Mouse (Mus musculus) adrenal gland, postnatal 10 days (tissue): ENCODE measurements at regions not wholly inside any gene's neighbourhood (a gene's known extent, or its start where the extent isn't known, plus 50 kb on each side); places are given as distances from the start of the nearest gene placed in this dataset.
A peak's percentile ranks its signal among the peaks of the same experiment; 100 is the strongest.

Experiments used
- DNase-seq: peaks from one replicate; pipeline ENCODE4 v3.0.0; 2021; ENCODE audit warnings: mixed read lengths

DNA sequence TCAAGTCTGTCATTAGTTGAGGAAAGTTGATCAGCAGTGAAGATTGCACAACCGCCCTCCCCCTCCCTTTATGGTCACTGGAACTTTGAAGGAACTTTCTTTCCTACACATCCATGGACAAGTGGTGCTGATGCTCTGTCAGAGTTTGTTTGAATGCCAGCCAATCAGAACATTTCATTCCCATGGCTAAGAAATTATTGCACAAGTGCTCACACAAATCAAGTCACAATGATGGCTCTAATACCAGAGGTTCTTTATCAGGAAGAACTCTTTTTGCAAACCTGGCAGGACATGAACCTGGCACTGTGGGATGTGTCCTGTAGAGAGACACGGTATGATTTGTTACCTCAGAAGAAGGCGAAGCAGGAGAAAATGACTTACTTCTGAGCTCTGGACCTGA, 54.3 kb upstream of the Spry2 start:
- DNase-seq = peak; percentile 12

DNA sequence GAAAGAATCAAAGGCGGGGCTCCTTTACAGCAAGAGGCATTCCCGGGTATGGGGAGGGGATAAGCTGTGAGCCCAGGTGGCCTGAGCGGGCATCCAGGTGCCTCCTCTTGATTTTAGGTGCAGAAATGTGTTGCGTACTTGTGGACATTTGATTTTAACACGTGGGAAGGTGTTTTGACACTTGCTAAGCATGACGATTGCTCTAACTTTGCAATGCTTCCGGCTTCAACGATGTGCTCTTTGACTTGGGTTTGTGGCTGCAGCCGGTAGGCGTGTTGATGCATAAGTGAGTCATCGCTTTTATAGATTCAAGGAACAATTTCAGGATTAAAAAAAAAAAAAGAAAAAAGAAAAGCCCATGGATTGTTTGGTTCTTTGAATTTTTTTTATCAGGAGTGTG, 58.5 kb upstream of the Spry2 start:
- peak; percentile 0 for DNase-seq

DNA sequence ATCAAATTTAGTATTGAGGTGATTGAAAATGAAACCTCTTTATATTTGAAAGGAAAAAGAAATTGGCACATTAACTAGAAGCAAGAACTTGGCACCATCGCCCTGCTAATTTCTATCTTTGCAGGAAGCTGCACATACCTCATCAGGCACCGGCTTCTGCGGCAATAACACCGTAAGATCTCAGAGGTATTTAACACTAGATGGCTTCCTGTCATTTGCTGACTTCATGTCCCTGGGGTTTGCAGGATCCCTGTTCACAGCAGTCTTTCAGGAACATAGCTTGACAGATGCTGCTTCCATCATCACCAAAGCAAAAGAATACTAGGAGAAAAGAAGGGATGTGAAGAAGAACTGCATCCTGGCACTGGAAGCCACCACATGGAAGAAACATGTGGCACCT, 60.2 kb upstream of the Spry2 start:
- no peak for DNase-seq

DNA sequence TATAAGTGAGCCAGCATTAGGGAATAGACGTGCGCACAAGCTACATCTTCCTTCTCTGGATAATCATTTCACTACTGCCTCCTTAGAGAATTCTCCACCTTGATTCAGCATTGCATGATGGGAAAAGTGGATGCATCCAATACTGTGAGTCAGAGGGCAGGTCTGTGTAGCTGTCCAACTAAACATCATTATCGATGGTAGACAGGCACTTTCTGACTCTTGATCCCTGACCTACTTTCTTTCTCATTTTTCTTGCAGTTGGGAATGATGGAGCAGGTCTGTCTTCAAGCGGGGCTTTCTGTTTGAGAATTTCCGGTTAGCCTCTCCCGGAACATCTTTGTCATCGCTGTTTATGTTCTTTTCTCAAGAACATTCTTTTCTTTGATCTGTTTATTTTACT, 61.4 kb upstream of the Spry2 start:
- no peak for DNase-seq

DNA sequence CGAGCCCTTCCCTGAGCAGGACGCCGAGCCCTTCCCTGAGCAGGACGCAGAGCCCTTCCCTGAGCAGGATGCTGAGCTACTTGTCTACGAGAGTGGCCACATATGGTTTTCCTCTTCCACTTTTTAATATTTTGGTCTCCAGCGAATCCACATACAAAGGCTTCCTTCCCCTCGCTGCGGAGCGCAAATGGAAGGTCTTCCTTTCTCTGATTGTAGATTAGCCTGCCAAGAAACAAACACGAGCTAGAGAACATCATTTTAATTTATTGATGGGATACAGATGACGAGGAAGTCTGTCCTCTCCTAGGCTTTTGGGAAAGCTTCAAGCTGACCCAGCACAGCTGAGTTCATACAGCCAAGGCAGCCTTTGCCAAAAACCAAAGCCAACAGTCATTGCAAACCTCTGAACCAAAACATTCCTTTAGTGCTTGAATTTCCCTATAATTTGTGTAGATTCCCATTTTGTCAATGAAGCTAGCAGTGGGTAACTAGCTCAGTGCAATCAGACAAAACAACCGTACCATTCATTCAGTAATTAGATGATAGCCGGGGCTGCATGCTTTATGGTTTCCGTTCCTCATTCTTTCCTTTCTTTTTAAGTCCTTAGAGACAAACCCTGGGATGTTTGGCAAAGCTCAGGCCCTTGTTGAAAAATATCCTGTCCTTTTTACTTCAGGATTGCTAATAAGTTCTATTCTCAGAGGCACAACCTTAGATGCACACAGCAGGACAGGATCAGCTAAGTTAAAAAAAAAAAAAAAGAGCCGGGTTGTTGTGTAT, 83.1 kb upstream of the Spry2 start:
- DNase-seq = peak; percentile 44

DNA sequence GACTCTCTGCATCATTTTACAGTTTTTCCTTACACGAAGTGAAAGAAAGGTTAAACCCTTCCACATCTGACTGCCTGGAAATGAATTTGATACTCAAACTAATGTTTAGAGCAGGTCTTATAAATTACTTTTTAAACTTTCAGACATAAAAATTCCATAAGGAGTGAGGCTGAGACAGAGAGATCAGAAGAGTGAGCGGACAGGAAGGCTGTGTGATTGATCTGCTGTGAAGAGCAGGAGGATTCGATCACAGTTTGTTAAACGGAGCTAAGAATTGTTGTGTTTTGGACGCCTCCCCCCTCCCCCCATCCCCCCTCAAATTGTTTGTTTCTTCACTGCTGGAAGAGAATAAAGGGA, 83.7 kb upstream of the Spry2 start:
- DNase-seq = no peak

DNA sequence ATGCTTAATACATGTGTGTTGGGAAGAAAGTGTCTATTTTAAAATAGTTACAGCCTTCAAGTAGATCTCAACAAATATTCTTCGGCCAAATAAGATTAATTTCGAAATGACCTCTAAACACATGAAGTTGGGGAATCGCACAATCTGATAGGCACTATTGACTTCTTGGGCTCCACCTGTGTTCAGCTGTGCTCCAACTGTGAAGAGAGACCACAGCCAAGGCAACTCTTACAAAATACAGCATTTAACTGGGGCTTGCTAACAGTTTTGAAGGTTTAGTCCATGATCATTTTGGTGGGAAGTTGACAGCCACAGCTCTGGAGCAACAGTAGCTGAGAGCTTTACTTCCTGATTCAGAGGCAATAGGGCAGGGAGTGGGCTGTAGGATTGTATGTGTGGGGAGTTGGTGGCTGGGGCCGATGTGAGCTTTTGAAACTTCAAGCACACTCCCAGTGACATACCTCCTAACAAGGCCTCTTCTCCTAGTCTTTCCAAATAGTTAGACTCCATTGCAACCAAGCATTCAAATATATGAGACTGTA, 90.8 kb upstream of the Spry2 start:
- no peak for DNase-seq

DNA sequence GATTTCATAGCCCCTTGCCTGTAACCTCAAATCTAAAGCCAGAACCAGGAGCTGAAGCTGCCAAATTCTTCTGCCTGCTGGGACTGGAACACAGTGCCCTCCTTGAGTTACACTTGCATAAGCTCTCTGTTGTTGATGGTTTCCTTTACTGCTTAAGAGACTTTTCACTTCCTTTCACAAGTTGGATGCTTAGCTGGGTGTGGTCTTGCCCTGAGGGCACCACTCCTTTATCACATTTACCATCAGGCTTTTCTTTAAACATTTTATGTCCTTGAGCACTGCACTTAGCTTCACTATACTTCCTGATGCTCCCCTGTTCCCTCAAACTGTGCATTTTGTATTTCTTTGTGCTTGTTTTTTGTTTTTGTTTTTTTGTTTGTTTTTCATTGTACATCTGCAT, 92.1 kb upstream of the Spry2 start:
- DNase-seq = no peak

DNA sequence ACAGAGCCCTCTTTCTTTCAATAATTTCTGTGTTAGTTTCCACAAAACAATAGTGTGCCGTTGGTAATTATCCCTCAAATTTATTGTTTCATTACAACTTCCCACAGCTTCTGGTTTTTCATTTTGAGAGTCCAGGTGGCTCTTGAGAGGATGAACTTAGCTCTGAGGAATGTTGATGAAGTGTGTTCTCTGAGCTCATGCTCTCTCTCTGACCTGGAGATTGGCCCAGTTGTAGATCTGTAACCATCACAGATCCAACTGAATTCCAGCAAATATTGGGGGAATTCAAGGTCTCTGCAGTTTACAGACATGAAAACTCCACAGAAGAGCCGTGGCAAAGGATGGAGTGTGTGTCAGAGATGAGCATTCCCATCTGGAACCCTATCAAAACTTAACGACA, 96.5 kb upstream of the Spry2 start:
- no peak for DNase-seq

DNA sequence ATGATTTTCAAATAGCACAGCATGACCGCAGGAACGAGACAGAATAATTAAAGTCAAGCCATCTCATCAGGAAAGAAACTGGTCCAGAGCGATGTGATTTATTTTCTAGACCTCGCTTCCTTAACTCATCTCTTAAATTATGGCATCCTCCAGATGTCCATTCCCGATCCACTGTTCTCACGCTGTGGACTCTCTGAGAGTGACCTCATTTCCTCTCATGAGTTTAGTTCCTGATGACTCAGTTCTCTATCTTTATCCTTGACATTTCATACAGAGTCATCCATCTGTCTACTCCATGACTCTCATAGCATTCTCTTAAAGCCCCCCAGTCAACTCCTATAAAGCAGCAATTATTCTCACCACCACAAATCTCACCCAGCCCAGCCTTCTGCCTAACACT, 103.2 kb upstream of the Spry2 start:
- DNase-seq = no peak

DNA sequence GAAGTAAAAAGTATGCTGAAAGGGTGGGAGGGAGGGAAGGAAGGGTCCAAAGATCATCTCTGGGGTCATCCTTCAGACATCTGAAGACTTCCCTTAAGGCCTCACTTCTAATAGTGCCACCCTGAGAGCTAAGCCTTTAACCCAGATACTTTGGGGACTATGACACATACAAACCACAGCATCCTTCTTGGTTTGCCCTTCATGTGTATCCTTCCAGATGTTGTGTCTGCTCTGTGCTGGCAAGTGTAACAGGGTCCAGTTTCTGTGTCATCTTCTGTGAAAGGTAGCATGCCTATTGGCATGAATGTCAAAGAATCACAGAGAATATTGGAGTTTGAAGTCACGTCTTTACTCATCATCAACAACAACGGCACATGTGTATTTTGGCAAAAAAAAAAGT, 98.2 kb upstream of the Trim52 start:
- DNase-seq = no peak

DNA sequence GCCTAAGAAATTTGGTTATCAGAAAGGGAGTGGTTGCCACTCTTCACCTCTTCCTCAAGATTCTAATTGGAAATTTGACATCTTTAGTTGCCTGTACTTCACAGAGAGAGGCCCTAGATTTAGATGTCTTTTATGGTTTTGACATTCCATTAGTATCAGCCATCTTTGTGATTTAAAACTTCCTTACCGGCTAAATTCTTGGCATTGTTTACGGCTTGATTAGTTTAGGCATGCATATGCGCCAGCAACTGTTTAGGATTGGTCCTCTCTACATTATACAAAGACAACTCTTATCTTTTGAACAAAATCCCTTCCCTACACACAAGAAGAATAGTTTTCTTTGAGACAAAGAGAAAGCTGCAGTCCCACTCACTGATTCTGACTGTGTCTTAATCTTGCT, 97.0 kb upstream of the Trim52 start:
- DNase-seq = no peak

DNA sequence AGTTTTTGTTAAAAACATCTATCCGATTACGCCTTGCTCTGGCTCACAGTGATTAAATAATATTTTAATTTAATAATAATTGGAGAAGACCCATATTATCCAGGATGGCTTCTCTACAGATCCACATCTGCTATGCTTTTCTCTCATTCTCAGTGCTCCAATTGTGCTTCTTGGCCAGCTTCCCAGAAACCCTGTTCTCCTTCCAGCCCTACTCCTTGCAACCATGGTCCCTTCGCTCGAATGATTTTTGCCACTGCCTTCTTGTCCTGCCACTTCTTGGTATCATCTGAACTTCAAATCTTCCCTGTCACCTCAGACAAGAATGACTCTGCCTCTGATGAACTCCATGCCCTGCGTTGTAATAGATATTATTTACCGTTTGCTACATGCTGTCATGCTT, 95.0 kb upstream of the Trim52 start:
- DNase-seq = peak; percentile 25

DNA sequence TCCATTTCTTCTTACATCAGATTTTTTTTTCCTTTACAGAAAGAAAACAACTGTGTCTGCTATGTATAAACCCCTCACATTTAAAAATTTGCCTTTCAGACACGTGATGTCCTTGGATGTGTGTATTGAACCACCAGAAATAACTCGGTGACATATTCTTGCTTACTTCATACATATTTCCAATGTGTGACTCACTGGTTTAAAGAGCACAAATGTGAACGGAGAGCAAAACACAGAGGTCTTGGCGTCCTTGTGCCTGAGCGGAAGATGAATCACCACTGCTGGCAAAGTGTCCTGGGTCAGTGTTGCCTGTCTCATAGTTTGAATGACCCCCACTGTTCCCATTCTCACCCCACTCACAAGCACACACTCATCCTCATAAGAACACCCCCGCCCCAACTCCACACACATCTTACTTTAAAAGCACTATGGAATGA, 94.0 kb upstream of the Trim52 start:
- peak; percentile 79 for DNase-seq

DNA sequence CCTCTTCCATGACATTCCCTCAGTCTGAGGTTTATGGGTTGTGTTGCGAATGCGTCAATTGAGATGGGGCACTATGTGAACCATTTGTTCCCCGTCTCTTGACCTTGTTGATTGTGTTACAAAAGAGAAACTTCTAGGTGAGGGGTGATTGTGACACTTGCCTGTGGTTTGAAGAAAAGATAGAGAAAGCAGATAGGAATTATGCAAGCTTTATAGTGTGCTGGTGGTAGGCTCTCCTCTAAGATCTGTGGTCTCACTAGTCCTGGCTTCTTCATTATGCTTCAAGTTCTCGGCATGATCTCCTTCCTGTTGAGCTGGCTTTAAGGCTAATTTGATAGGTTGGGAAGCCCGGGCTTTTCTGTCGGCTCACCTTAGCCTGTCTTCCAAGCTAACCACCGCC, 83.2 kb upstream of the Trim52 start:
- no peak for DNase-seq

DNA sequence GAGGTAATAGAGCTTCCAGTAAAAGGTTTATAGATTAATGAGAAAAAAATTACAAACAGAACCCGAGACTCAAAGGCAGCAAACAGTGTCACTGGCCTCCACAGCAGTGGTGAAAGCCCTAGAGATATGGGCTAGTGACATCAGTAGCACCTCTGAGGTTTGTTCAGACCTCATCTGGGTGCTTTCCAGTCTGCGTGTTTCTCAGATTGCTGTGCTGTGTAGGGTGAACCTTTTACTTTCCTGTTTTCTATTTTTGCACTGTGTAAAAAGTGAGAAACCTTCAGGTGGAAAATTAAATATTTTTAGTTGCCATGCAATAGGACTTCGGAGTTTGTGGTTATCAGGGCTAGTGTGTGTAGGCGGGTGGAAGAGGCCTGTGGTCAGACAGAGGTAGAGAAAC, 79.2 kb upstream of the Trim52 start:
- no peak for DNase-seq

DNA sequence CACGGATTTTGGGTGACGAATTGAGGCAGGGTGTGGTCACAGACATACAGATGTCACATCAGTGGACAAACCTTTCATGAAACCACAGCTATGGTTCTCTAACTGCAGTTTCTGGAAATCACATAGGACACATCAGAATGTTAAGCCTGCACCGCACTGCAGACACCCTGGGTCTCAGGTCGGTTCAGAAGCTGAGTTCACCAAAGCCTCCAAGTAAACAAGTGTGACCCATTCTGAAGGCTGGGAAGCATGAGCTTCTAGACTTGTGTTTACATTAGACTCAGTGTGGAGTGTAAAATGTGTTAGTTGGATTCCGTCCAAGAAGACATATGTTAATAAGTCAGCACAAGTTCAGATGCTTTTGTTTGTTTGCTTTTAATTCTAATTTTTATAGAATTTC, 78.3 kb upstream of the Trim52 start:
- no peak for DNase-seq

DNA sequence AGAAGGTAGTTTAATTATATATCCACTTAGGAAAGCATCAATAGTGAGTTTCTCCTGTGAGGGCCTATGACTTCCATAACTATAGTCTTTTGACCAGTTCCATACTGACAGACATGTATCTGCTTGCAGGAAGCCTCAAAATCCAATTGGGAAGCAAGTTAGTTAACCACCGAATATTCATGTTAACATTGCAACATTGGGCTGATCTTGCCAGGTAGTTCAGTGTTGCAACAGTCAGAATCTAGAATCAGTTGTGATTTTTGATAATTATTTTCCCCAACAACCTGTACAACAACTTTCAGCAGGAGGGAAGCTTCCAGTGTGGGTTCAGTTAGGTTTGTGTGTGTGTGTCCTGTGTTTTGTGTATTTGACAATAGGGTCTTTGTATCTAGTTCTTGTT, 74.9 kb upstream of the Trim52 start:
- DNase-seq = no peak

DNA sequence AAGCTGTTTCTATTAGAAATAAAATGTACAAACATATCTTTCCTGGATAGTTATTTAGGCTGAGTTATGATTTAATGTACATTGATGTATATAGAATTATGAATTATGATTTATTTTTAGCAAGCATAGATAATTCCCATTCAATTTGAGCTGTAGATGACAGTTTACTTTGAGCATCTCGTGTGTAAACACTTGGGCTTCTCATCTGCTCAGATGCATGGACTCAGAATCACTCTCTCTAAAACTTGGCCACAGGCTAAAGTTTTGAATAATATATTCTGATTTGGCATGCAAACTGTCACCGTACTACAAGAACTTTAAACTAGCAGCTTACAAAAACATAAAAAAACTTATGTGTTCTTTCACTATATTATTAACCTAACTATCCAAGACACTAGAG, 72.2 kb upstream of the Trim52 start:
- no peak for DNase-seq

DNA sequence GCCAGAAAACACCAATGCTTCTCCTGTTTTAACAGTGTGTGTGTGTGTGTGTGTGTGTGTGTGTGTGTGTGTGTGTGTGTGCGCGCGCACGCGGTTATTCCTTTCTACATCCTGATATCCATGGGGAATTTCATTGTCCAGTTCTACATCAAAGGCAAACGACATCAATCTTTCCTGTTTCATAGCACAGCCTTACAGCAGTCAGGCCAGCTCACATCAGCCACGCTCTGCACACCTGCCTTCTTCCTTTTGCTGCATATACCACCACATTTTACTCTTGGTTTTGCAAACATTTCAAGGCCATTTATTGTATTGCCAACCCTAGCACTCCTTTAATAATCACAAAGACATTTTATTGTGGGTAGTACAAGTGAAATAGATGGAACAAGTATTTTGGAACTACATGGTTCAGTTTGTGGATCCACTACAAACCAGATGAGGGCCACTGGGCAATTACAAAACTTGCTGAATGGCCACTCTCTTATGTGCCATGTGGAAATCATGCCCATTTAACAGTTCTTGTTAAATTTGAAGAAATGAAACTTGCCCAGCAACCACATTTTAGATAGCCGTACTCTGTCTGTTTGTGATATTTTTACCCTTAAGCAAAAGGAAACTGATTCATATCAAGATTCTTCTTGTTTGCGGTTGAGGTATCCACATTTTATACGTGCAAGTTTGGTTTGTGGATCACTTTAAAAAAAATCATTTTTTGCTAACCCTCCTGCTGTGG, 70.9 kb upstream of the Trim52 start:
- DNase-seq = no peak

DNA sequence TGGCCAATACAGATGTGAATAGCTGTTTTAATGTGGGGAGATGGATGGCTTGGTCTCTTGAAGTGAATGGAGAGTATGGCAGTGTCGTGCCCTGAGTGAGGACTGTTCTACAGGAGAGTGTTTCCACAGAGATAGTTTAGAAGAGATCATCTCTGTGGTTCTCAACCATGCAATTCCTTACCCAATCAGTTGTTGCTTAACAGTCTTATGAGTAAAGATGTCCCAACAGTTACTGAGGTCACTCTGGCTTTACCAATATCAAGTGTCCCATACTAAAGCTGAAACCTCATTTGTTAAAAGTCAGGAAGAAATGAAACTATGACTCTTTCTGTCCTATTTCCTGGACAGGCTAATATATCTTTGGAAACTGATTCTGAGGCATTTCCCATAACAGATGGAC, 61.7 kb upstream of the Trim52 start:
- DNase-seq = no peak

DNA sequence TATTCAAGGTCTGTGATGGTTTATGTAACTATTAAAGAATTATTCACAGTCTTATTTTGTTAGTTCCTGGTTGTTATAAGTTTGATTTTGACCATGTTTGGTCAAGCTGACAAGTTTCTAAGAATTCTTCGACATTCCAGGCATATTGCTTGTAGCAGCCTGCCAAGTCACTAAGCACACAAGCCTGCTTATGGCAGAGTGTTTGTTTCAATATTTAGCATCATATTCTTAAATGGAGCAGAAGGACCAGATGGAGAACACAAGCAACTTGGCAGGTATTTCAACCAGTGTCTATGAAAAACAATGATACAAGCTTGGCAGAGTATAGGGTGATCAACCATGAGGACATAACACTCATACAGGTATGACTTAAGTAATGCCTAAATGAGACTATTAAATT, 55.8 kb upstream of the Trim52 start:
- no peak for DNase-seq

DNA sequence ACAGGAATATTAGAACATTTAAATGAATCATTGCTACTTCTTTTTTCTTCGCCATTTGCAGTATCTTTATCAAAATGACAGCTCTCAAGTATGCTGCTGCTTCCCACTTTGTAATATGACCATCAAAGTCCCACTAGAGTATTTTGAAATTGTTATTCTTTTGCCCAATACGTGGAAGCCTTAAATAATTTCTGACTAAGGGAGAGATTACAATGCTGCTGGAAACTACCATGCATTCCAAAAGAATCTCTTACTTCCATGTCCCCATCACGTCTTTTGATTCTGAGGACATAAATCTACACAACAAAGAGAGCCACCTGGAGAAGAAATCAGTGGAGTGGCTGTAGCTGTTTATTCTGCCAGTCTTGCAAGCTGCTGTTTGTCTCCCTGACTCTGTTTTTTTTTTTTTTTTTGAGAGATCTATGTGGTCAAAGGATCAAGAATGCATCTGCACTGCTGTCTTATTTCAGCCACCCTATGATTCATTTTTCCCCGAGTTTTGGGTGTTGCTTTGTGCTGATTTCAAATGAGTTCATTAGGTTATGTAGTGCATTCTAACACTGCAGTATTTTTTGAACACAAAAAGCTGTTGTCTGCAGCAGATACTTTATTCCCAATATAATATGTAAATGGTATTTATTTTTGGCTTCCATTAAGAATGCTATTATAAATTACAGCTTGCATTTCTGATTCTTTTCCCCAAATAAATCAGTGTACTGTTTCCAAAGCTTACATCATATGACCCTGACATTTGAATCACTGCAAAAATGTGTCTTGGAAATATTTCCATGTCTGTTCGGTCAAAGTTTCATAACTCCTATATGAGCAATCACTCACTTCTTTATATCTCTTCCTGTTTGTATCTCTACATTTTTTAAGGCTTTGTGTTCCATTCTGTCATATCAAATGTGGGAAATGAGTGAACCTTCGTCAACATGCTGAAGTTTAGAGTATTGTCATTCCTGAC, 53.1 kb upstream of the Trim52 start:
- no peak for DNase-seq
